Mouse (Mus musculus): Measurements from ENCODE around the gene Kcnn1.

- TF ChIP-seq USF1 (IDR thresholded peaks at IDR 0.05; ENCODE audit: low read depth): no peak
- TF ChIP-seq CEBPB (IDR thresholded peaks at IDR 0.05; ENCODE audit: low read depth): no peak
- no peak for TF ChIP-seq CTCF (IDR thresholded peaks at IDR 0.05; ENCODE audit: control insufficient read depth, insufficient read depth, insufficient read length)
Observed at GRCm38 (mm10) chr8:70911596-70911995, 48.5 kb upstream of the Kcnn1 start.
